Mouse (Mus musculus) heart, postnatal 0 days (tissue): Measurements from ENCODE around the gene Stk10.

Experiments
- CTCF ChIP-seq: IDR thresholded peaks from 2 replicates; pipeline ENCODE4 v1.5.1; 2016; ENCODE audit warnings: antibody characterized with exemption, control low read depth, low read depth
- EP300 ChIP-seq: IDR thresholded peaks from 2 replicates; pipeline ENCODE4 v1.6.1; 2016; ENCODE audit warnings: antibody characterized with exemption, low read depth

GRCm38 (mm10) chr11:32582813-32583212 lies 49.7 kb downstream of the Stk10 start:
- no peak for TF ChIP-seq CTCF
- no peak for TF ChIP-seq EP300
